ENCODE assay signal across 8 mouse cellular contexts in genomic region chr7:127272566-127272965, GRCm38 (mm10). TPM values are rescaled to one million over a fixed set of nuclear protein-coding genes. Genes with fewer than 3 reads are reported as not detected.
DNase-seq lines count a peak whose midpoint lies in the region; ATAC-seq and TF ChIP-seq lines count a peak whose summit lies in the region.

No protein-coding gene starts in this region.

- peak overlapping the region; percentile 92; the same call in 1 of the 2 replicates for H3K4me2 ChIP-seq in limb, embryonic 14.5 days (replicated peaks; ENCODE audit: low read depth, low read length, severe bottlenecking)
- peak overlapping the region; percentile 88 for H3K4me2 ChIP-seq in stomach, embryonic 16.5 days (ENCODE audit: low read depth, low read length)

- no peaks in the 10 kb centered on the region for H3K27me3 ChIP-seq in testis, adult 2 months (ENCODE audit: control insufficient read depth, insufficient read depth, low read length)
- H3K27me3 ChIP-seq in limb, embryonic 14.5 days (ENCODE audit: control insufficient read depth, insufficient read depth, low read length) = no peaks in the 10 kb centered on the region
- H3K27me3 ChIP-seq in stomach, embryonic 16.5 days (ENCODE audit: control insufficient read depth, insufficient read depth, low read length) = no peaks in the 10 kb centered on the region

- no peak for TF ChIP-seq CTCF in testis, adult 2 months (IDR thresholded peaks at IDR 0.05; ENCODE audit: control insufficient read depth, insufficient read depth, insufficient replicate concordance, low read depth, low read length)

- ATAC-seq in cerebellum, adult (ENCODE audit: insufficient number of reproducible peaks, low FRiP score, low TSS enrichment) = no peak
- no peak for ATAC-seq in limb, embryonic 14.5 days (ENCODE audit: low FRiP score, low read depth)
- ATAC-seq in stomach, embryonic 16.5 days (ENCODE audit: insufficient read depth, low FRiP score) = no peak

- no peak for TF ChIP-seq POLR2A in testis, adult 2 months (IDR thresholded peaks at IDR 0.05; ENCODE audit: control insufficient read depth, low read depth, low read length)
- no peak for TF ChIP-seq POLR2A in limb, embryonic 14.5 days (IDR thresholded peaks at IDR 0.05; ENCODE audit: borderline replicate concordance, extremely low read depth, insufficient read depth, insufficient read length)

- peak overlapping the region; percentile 95 for H3K4me3 ChIP-seq in testis, adult 2 months (ENCODE audit: control insufficient read depth, low read depth, low read length)
- H3K4me3 ChIP-seq in limb, embryonic 14.5 days (replicated peaks; ENCODE audit: low read length) = peak overlapping the region; percentile 86
- peak overlapping the region; percentile 90 for H3K4me3 ChIP-seq in stomach, embryonic 16.5 days (replicated peaks; ENCODE audit: low read length)

- peak; percentile 48 to 50 for DNase-seq in cerebellum, postnatal 10 days
- no peak for DNase-seq in testis, postnatal 14 days (ENCODE audit: low spot score)
- no peak for DNase-seq in limb, embryonic 14.5 days (ENCODE audit: low spot score)
- DNase-seq in embryo, embryonic 10.5 days (ENCODE audit: low spot score) = no peak
- no peak for DNase-seq in T-cell, adult 2 months (ENCODE audit: low spot score)

- peaks cover 2% of the 10 kb centered on the region for H3K36me3 ChIP-seq in testis, adult 2 months (ENCODE audit: control insufficient read depth, insufficient read depth, low read length)
- H3K36me3 ChIP-seq in limb, embryonic 14.5 days (ENCODE audit: control insufficient read depth, insufficient read depth, low read length) = peaks cover 19% of the 10 kb centered on the region
- H3K36me3 ChIP-seq in stomach, embryonic 16.5 days (ENCODE audit: control insufficient read depth, insufficient read depth, low read length) = no peaks in the 10 kb centered on the region; the same call in 1 of the 2 replicates

- H3K9ac ChIP-seq in limb, embryonic 14.5 days (ENCODE audit: low read depth, low read length, severe bottlenecking) = no peak overlapping the region
- no peak overlapping the region for H3K9ac ChIP-seq in stomach, embryonic 16.5 days (ENCODE audit: low read length)

- no peaks in the 10 kb centered on the region for H3K9me3 ChIP-seq in limb, embryonic 14.5 days (ENCODE audit: control insufficient read depth, low read length)
- peaks cover 8% of the 10 kb centered on the region; the same call in 1 of the 2 replicates for H3K9me3 ChIP-seq in stomach, embryonic 16.5 days (replicated peaks; ENCODE audit: control insufficient read depth, low read length)

- 94% methylated on average over 15 of the region's 15 CpGs for WGBS in limb, embryonic 14.5 days
- 94% methylated on average over 15 of the region's 15 CpGs for WGBS in stomach, embryonic 16.5 days

- H3K27ac ChIP-seq in testis, adult 2 months (ENCODE audit: control insufficient read depth, insufficient read depth, low read depth, low read length) = peak overlapping the region; percentile 44
- H3K27ac ChIP-seq in limb, embryonic 14.5 days (replicated peaks; ENCODE audit: low read depth, low read length) = no peak overlapping the region
- no peak overlapping the region for H3K27ac ChIP-seq in stomach, embryonic 16.5 days (ENCODE audit: low read length)

- H3K4me1 ChIP-seq in testis, adult 2 months (ENCODE audit: control insufficient read depth, insufficient read depth, low read length) = peaks cover 7% of the 10 kb centered on the region
- H3K4me1 ChIP-seq in limb, embryonic 14.5 days (ENCODE audit: control insufficient read depth, insufficient read depth, low read length) = 0 out of 2 replicates have a peak, but pooled peaks cover 3% of the 10 kb centered on the region
- peaks cover 11% of the 10 kb centered on the region for H3K4me1 ChIP-seq in stomach, embryonic 16.5 days (ENCODE audit: control insufficient read depth, insufficient read depth, low read length)

RNA-seq across cellular contexts. Expression of gene Sephs2, which starts 1.3 kb away (rescaled TPM):
- polyA plus RNA-seq in testis, adult 2 months (2012; rRNA removed) = 79.1 and 84.0 TPM in 2 replicates
- polyA plus RNA-seq in limb, embryonic 14.5 days (2012; rRNA removed) = 22.2 and 24.3 TPM in 2 replicates
- polyA plus RNA-seq in limb, embryonic 14.5 days (2014; fragmentation: Nextera tagmentation; extraction: Ambion mirVana) = 74.7 and 79.3 TPM in 2 replicates
- 82.2 and 94.3 TPM in 2 replicates for polyA plus RNA-seq in stomach, embryonic 16.5 days (2015; fragmentation: Nextera tagmentation; extraction: Ambion mirVana)

RNA-seq across cellular contexts. Expression of gene Dctpp1, which starts 12.1 kb away (rescaled TPM):
- polyA plus RNA-seq in testis, adult 2 months (2012; rRNA removed) = 22.2 and 23.7 TPM in 2 replicates
- polyA plus RNA-seq in limb, embryonic 14.5 days (2012; rRNA removed) = 100 and 120 TPM in 2 replicates
- 169 and 177 TPM in 2 replicates for polyA plus RNA-seq in limb, embryonic 14.5 days (2014; fragmentation: Nextera tagmentation; extraction: Ambion mirVana)
- polyA plus RNA-seq in stomach, embryonic 16.5 days (2015; fragmentation: Nextera tagmentation; extraction: Ambion mirVana) = 131 and 145 TPM in 2 replicates

RNA-seq across cellular contexts. Expression of gene Itgal, which starts 23.5 kb away (rescaled TPM):
- 0.79 and 0.93 TPM in 2 replicates for polyA plus RNA-seq in testis, adult 2 months (2012; rRNA removed)
- polyA plus RNA-seq in limb, embryonic 14.5 days (2012; rRNA removed) = 1.5 and 2.0 TPM in 2 replicates
- 0.88 and 1.2 TPM in 2 replicates for polyA plus RNA-seq in limb, embryonic 14.5 days (2014; fragmentation: Nextera tagmentation; extraction: Ambion mirVana)
- polyA plus RNA-seq in stomach, embryonic 16.5 days (2015; fragmentation: Nextera tagmentation; extraction: Ambion mirVana) = 3.1 and 4.0 TPM in 2 replicates

RNA-seq across cellular contexts. Expression of gene Zfp771, which starts 28.5 kb away (rescaled TPM):
- polyA plus RNA-seq in testis, adult 2 months (2012; rRNA removed) = 41.0 and 48.4 TPM in 2 replicates
- 115 and 161 TPM in 2 replicates for polyA plus RNA-seq in limb, embryonic 14.5 days (2012; rRNA removed)
- 66.2 and 71.2 TPM in 2 replicates for polyA plus RNA-seq in limb, embryonic 14.5 days (2014; fragmentation: Nextera tagmentation; extraction: Ambion mirVana)
- 35.5 and 37.8 TPM in 2 replicates for polyA plus RNA-seq in stomach, embryonic 16.5 days (2015; fragmentation: Nextera tagmentation; extraction: Ambion mirVana)

RNA-seq across cellular contexts. Expression of gene Sept1, which starts 39.6 kb away (rescaled TPM):
- polyA plus RNA-seq in testis, adult 2 months (2012; rRNA removed) = 2.8 and 3.2 TPM in 2 replicates
- polyA plus RNA-seq in limb, embryonic 14.5 days (2012; rRNA removed) = 14.9 and 22.2 TPM in 2 replicates
- polyA plus RNA-seq in limb, embryonic 14.5 days (2014; fragmentation: Nextera tagmentation; extraction: Ambion mirVana) = 15.3 and 18.6 TPM in 2 replicates
- 14.7 and 15.0 TPM in 2 replicates for polyA plus RNA-seq in stomach, embryonic 16.5 days (2015; fragmentation: Nextera tagmentation; extraction: Ambion mirVana)

Comparison
In these comparisons a context has a peak if more than half of its experiments do, and no peak if none do; other contexts are left out.
1. DNase-seq: peak in cerebellum, postnatal 10 days (2 of 2); none in testis, postnatal 14 days (single experiment), limb, embryonic 14.5 days (single experiment), embryo, embryonic 10.5 days (single experiment) and T-cell, adult 2 months (single experiment).
2. Peak in every context shown above with its lines, with median percentiles within 50 percentile points of each other: H3K4me3 ChIP-seq.